Mouse (Mus musculus): ENCODE results near the gene Drg1.

- TF ChIP-seq CTCF (IDR thresholded peaks at IDR 0.05; ENCODE audit: borderline replicate concordance, control insufficient read depth, extremely low read depth, insufficient read depth, low read length, poor library complexity) (no peak), POLR2A (IDR thresholded peaks at IDR 0.05; ENCODE audit: control insufficient read depth, extremely low read depth, insufficient read depth, low read length, poor library complexity) (no peak)
These were observed 34.9 kb upstream of the Drg1 start for GRCm38 (mm10) chr11:3301075-3301474.

Measured in thymus, adult 2 months (tissue).